Mouse (Mus musculus) heart, postnatal 0 days (tissue): ENCODE results near the gene Trappc5. TPM values are rescaled to one million over a fixed set of nuclear protein-coding genes. Genes with fewer than 3 reads are reported as not detected.

Source experiments
- ATAC-seq: fragments of 200-750 bp; cut with Nextera tagmentation; 2 replicates; pipeline ENCODE4 v1.8.0; 2017; ENCODE audit warnings: low read depth, moderate number of reproducible peaks, moderate library complexity; ENCODE audit not compliant: insufficient read depth
- DNase-seq: peaks from one replicate; pipeline ENCODE4 v3.0.0-alpha.2; 2016; ENCODE audit warnings: low spot score
- H3K27ac ChIP-seq: fragments of 300-500 bp; sonication (generic); 2 replicates; pipeline ENCODE4 v1.5.1; 2014; ENCODE audit warnings: low read depth, mild to moderate bottlenecking
- H3K27me3 ChIP-seq: fragments of 300-500 bp; sonication (generic); 2 replicates; pipeline ENCODE4 v1.6.1; 2014; ENCODE audit warnings: low read length, mixed read lengths; ENCODE audit not compliant: control insufficient read depth, insufficient read depth
- H3K36me3 ChIP-seq: fragments of 300-500 bp; sonication (generic); replicated peaks from 2 replicates; pipeline ENCODE4 v1.6.1; 2014; ENCODE audit warnings: low read length, mixed read lengths; ENCODE audit not compliant: control insufficient read depth, insufficient read depth
- H3K4me1 ChIP-seq: fragments of 300-500 bp; sonication (generic); 2 replicates; pipeline ENCODE4 v1.6.1; 2014; ENCODE audit warnings: antibody characterized with exemption; ENCODE audit not compliant: control insufficient read depth, insufficient read depth
- H3K4me2 ChIP-seq: fragments of 300-500 bp; sonication (generic); 2 replicates; pipeline ENCODE4 v1.6.1; 2014; ENCODE audit warnings: low read depth, mild to moderate bottlenecking, low read length, moderate library complexity
- H3K4me3 ChIP-seq: fragments of 300-500 bp; sonication (generic); 2 replicates; pipeline ENCODE4 v1.5.1; 2014; ENCODE audit warnings: low read depth, low read length
- H3K9ac ChIP-seq: fragments of 300-500 bp; sonication (generic); replicated peaks from 2 replicates; pipeline ENCODE4 v1.6.1; 2014; ENCODE audit warnings: low read depth, low read length, mixed read lengths
- H3K9me3 ChIP-seq: fragments of 300-500 bp; sonication (generic); replicated peaks from 2 replicates; pipeline ENCODE4 v1.6.1; 2016; ENCODE audit warnings: low read length; ENCODE audit not compliant: control insufficient read depth
- CTCF ChIP-seq: IDR thresholded peaks from 2 replicates; pipeline ENCODE4 v1.5.1; 2016; ENCODE audit warnings: antibody characterized with exemption, control low read depth, low read depth
- EP300 ChIP-seq: IDR thresholded peaks from 2 replicates; pipeline ENCODE4 v1.6.1; 2016; ENCODE audit warnings: antibody characterized with exemption, low read depth
- WGBS: fragments of 180-500 bp; shearing (Covaris S2); extraction: QIAGEN DNeasy Blood & Tissue Kit; methylation state at CpG from one replicate; pipeline ENCODE4 v1.1.7; 2014; 5-methylcytosine and 5-hydroxymethylcytosine counted together
- polyA plus RNA-seq: library from polyadenylated mRNA; unstranded; fragments of >200 nt; fragmentation: Nextera tagmentation; extraction: Ambion mirVana; gene quantifications from 2 replicates; pipeline ENCODE4 v1.2.1, GENCODE M21; 2015
- total RNA-seq: library from RNA; depleted of rRNA; stranded (reverse); fragments of >200 nt; gene quantifications from 2 replicates; pipeline ENCODE4 v1.2.3, GENCODE M21; 2014; ENCODE audit warnings: low replicate concordance

Trappc5 gene
- total and polyA plus RNA-seq, 2 experiments from 2014 or later = 29.2 to 38.0 TPM

DNA sequence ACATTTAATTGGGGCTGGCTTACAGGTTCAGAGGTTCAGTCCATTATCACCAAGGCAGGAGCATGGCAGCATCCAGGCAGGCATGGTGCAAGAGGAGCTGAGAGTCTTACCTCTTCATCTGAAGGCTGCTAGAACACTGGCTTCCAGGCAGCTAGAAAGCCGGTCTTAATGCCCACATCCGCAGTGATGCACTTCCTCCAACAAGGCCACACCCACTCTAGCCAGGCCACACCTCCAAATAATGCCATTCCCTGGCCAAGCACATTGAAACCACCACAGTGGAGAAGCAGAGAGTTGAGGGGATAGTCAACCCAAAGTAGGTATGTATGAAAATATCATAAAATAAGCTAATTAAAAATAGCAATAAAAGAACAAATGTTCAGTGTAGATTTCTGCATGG, 5.7 kb upstream of the Trappc5 start:
- TF ChIP-seq CTCF = no peak
- no peak for TF ChIP-seq EP300
- no peak overlapping the region for H3K4me2 ChIP-seq
- 74% methylated on average over 2 of the region's 2 CpGs for WGBS
- H3K27ac ChIP-seq = no peak overlapping the region
- H3K4me3 ChIP-seq = no peak overlapping the region
- DNase-seq = no peak
- no peaks in the 10 kb centered on the region for H3K27me3 ChIP-seq
- H3K9me3 ChIP-seq = no peaks in the 10 kb centered on the region
- H3K36me3 ChIP-seq = no peaks in the 10 kb centered on the region
- H3K9ac ChIP-seq = no peak overlapping the region
- H3K4me1 ChIP-seq = no peaks in the 10 kb centered on the region
- ATAC-seq = no peak

DNA sequence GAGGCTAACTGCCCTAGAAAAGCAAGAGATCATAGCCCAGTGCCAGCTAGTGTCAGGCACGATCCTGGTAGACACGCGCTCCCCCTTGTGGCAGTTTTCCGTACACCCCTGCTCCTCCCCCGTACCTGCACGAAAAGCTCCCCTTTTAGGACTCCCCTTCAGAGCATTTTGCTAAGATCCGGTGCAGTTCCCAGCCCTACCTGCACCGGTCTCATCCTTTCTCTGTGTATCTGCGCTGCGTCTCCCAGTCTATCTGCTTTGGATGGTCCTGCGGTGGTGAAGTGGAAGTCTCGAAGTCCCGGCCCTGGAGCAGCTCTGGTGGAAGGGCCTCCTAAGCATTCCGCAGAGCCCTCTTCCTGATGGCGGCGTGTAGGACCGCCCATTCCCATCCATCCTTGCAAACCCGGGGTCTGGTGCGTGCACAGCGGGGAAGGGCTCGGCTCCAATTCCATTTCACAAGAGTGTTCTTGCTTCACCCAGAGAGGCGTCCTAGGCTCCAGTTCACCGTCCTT, 4.1 kb upstream of the Trappc5 start, which contains the start of gene Fcor:
Fcor (minus strand) TSS at position 383 of the 512 bp plus-strand sequence.
- Histone ChIP-seq H3K9me3 (no peaks in the 10 kb centered on the region), H3K4me2 (peak within 1 kb of the TSS; percentile 71), H3K9ac (peak within 1 kb of the TSS; percentile 45; the same call in 1 of the 2 replicates), H3K36me3 (no peaks in the 10 kb centered on the region), H3K27ac (no peak within 1 kb of the TSS), H3K4me3 (peak within 1 kb of the TSS; percentile 51), H3K27me3 (no peaks in the 10 kb centered on the region), H3K4me1 (no peaks in the 10 kb centered on the region)
- TF ChIP-seq EP300 (no peak), CTCF (peak; percentile 79)
- ATAC-seq (peak; percentile 61), DNase-seq (peak; percentile 75)
- under 1% methylated on average over 23 of the region's 23 CpGs for WGBS

DNA sequence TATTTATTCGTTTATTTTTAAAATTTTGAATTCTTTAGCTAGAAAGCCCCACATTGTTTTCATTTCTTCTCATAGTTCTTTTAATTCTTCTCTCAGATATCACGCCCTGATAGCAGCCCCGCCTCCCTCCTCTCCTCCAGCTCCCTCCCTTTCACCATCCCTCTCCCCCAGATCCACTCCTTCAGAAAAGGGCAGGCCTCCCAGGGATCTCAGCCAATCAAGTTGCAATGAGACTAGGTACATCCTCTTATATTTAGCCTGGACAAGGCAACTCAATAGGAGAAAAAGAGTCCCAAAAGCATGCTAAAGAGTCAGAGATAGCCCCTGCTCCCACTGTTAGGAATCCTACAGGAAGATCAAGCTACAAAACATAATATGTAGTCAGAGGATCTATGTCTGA, 1.4 kb upstream of the Trappc5 start:
- no peak for ATAC-seq
- Histone ChIP-seq H3K36me3 (peaks cover 7% of the 10 kb centered on the region), H3K9me3 (no peaks in the 10 kb centered on the region)

DNA sequence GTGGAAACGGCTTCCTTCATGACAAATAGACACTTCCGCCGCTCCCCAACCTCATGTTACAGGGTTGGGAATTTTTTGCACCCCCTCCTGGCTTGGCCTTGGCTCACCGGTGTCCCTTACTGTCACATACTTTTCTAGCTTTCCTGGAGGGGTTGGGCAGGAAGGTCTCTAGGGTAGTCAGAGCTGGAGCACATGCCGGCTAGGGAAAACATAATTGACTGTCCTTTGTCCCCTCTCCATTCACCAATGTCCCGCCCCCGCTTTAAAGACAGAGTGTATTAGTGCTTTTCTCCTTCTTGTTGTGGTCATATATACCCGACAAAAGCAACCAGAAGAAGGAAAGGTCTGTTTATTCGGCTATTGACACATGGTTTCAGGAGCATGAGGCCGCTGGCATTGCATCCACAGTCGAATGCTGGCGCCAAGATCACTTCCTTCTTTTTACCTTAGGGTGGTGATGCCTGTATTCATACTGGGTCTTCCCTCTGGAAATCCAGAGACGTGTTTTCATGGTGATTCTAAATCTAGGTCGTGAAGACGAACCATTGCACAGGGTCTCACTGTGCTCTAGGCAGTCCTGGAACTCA, 987 bp downstream of the Trappc5 start:
- Histone ChIP-seq H3K9me3 (no peaks in the 10 kb centered on the region), H3K27me3 (no peaks in the 10 kb centered on the region), H3K9ac (peak overlapping the region; percentile 96), H3K4me2 (peak overlapping the region; percentile 91), H3K27ac (peak overlapping the region; percentile 95), H3K36me3 (peaks cover 26% of the 10 kb centered on the region), H3K4me3 (peak overlapping the region; percentile 99), H3K4me1 (0 out of 2 replicates have a peak, but pooled peaks cover 10% of the 10 kb centered on the region)
- TF ChIP-seq CTCF = no peak
- no peak for TF ChIP-seq EP300
- peak; percentile 16 for DNase-seq
- ATAC-seq = peak; percentile 1; the same call in 1 of the 2 replicates
- WGBS = 2% methylated on average over 15 of the region's 15 CpGs

More for the DNA sequence above, 1.4 kb upstream of the Trappc5 start:
- H3K4me1 ChIP-seq = 0 out of 2 replicates have a peak, but pooled peaks cover 10% of the 10 kb centered on the region
- H3K4me3 ChIP-seq = no peak overlapping the region
- 41% methylated on average over 3 of the region's 3 CpGs for WGBS
- H3K4me2 ChIP-seq = no peak overlapping the region
- no peaks in the 10 kb centered on the region for H3K27me3 ChIP-seq
- no peak overlapping the region for H3K27ac ChIP-seq
- DNase-seq = no peak
- TF ChIP-seq EP300 (no peak), CTCF (no peak)
- H3K9ac ChIP-seq = no peak overlapping the region

DNA sequence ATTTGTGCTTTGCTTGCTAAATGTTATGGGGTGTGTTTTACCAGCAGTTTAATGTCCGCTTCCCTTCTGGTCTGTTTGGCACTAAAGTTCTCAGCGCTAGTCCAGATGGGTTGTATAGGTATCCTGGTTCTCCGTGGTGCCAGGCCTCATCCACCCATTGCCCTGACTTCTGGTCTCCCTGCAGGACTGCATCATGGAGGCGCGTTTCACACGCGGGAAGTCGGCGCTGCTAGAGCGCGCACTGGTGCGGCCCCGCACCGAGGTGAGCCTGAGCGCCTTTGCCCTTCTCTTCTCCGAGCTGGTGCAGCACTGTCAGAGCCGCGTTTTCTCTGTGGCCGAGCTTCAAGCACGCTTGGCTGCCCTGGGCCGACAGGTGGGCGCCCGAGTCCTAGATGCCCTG, 2.7 kb downstream of the Trappc5 start:
- Histone ChIP-seq H3K36me3 (peaks cover 26% of the 10 kb centered on the region), H3K9me3 (no peaks in the 10 kb centered on the region), H3K4me2 (no peak overlapping the region), H3K27ac (no peak overlapping the region), H3K9ac (no peak overlapping the region), H3K4me1 (0 out of 2 replicates have a peak, but pooled peaks cover 10% of the 10 kb centered on the region), H3K27me3 (no peaks in the 10 kb centered on the region), H3K4me3 (no peak overlapping the region)
- ATAC-seq = no peak
- 95% methylated on average over 23 of the region's 23 CpGs for WGBS
- TF ChIP-seq CTCF (no peak), EP300 (no peak)
- DNase-seq = no peak

DNA sequence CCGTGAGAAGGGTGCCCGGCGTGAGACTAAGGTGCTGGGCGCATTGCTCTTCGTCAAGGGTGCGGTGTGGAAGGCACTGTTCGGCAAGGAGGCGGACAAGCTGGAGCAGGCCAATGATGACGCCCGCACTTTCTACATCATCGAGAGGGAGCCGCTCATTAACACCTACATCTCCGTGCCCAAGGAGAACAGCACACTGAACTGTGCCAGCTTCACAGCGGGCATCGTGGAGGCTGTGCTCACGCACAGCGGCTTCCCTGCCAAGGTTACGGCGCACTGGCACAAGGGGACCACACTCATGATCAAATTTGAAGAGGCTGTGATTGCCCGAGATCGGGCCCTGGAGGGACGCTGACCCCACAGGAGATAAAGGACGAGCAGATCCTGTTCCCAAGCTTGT, 3.1 kb downstream of the Trappc5 start:
- H3K36me3 ChIP-seq = peaks cover 26% of the 10 kb centered on the region
- H3K9ac ChIP-seq = no peak overlapping the region
- no peak overlapping the region for H3K4me3 ChIP-seq
- H3K9me3 ChIP-seq = no peaks in the 10 kb centered on the region
- no peaks in the 10 kb centered on the region for H3K27me3 ChIP-seq
- H3K4me2 ChIP-seq = no peak overlapping the region
- DNase-seq = no peak
- no peak for ATAC-seq
- no peak for TF ChIP-seq CTCF
- TF ChIP-seq EP300 = no peak
- 95% methylated on average over 23 of the region's 23 CpGs for WGBS
- H3K27ac ChIP-seq = no peak overlapping the region
- 0 out of 2 replicates have a peak, but pooled peaks cover 10% of the 10 kb centered on the region for H3K4me1 ChIP-seq
